Mouse (Mus musculus): ENCODE data around the gene Hmgb1. TPM values are rescaled to one million over a fixed set of nuclear protein-coding genes. Genes with fewer than 3 reads are reported as not detected.

Gene Hmgb1
- polyA plus RNA-seq, 1 experiment from 2014 or later: 2,008 TPM

GRCm38 (mm10) chr5:149080466-149080865 lies 103.8 kb downstream of the Hmgb1 start:
- peaks cover 11% of the 10 kb centered on the region; the same call in 1 of the 2 replicates for H3K4me1 ChIP-seq (ENCODE audit: insufficient read depth)
- H3K27me3 ChIP-seq (ENCODE audit: insufficient read depth, low read length): no peaks in the 10 kb centered on the region
- H3K27ac ChIP-seq (ENCODE audit: low read depth): no peak overlapping the region
- H3K9ac ChIP-seq: no peak overlapping the region
- no peaks in the 10 kb centered on the region for H3K36me3 ChIP-seq (ENCODE audit: insufficient read depth)
- no peak overlapping the region for H3K4me2 ChIP-seq
- TF ChIP-seq CTCF (IDR thresholded peaks at IDR 0.05; ENCODE audit: low read depth): no peak
- H3K4me3 ChIP-seq (ENCODE audit: low read depth, low read length): no peak overlapping the region
- H3K9me3 ChIP-seq (ENCODE audit: low read depth, low read length): no peaks in the 10 kb centered on the region
- ATAC-seq (ENCODE audit: insufficient read depth): no peak
- no peak for DNase-seq
- WGBS: 91% methylated on average over 8 of the region's 8 CpGs

GRCm38 (mm10) chr5:149079758-149080150 lies 104.5 kb downstream of the Hmgb1 start:
- no peak for TF ChIP-seq CTCF (IDR thresholded peaks at IDR 0.05; ENCODE audit: low read depth)
- 49% methylated on average over 7 of the region's 7 CpGs for WGBS
- Histone ChIP-seq H3K27me3 (ENCODE audit: insufficient read depth, low read length) (no peaks in the 10 kb centered on the region), H3K4me3 (ENCODE audit: low read depth, low read length) (no peak overlapping the region), H3K9me3 (ENCODE audit: low read depth, low read length) (no peaks in the 10 kb centered on the region), H3K9ac (no peak overlapping the region), H3K27ac (ENCODE audit: low read depth) (no peak overlapping the region), H3K4me2 (peak overlapping the region; percentile 41), H3K36me3 (ENCODE audit: insufficient read depth) (no peaks in the 10 kb centered on the region), H3K4me1 (ENCODE audit: insufficient read depth) (peaks cover 11% of the 10 kb centered on the region; the same call in 1 of the 2 replicates)
- DNase-seq: no peak
- ATAC-seq (ENCODE audit: insufficient read depth): no peak

DNA sequence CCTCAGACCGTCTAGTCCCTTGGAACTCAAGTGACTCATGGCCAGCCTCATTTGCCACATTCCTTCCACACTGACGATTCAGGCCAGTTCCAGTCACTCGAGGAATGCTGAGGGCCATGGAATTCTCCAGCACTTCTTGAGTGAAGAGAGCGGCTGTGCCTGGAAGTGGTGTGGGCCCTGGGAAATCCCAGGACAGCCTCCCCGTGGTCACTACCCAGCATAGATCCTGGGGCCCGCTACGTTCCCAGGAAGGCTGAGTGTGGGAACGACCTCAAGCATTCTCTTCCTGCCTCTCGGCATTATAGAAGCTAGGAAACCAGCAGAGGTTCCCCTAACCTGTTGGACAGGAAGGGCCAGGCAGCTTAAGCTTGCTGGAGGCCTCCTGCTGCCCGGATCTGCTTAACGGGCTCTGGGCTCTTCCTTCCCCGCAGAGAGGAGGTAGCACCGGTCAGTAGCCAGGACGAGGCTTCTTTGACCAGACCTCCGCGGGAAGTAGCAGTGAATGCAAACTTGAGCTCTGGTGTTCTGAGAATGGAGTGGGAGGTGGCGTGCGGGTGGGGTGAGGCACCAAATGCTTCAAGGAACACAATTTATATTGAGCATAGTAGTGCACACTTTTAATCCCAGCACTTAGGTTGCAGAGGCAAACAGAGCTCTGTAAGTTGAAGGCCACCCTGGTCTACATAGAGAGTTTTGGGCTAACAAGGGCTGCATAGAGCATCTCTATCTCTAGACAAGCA lies 105.1 kb downstream of the Hmgb1 start:
- WGBS: 11% methylated on average over 18 of the region's 18 CpGs
- Histone ChIP-seq H3K4me1 (ENCODE audit: insufficient read depth) (peaks cover 11% of the 10 kb centered on the region; the same call in 1 of the 2 replicates), H3K36me3 (ENCODE audit: insufficient read depth) (no peaks in the 10 kb centered on the region), H3K27me3 (ENCODE audit: insufficient read depth, low read length) (no peaks in the 10 kb centered on the region), H3K9me3 (ENCODE audit: low read depth, low read length) (no peaks in the 10 kb centered on the region), H3K9ac (no peak overlapping the region), H3K4me2 (peak overlapping the region; percentile 41), H3K4me3 (ENCODE audit: low read depth, low read length) (no peak overlapping the region), H3K27ac (ENCODE audit: low read depth) (peak overlapping the region; percentile 75; the same call in 1 of the 2 replicates)
- ATAC-seq (ENCODE audit: insufficient read depth) (peak; percentile 73; the same call in 1 of the 2 replicates), DNase-seq (peak; percentile 62)
- TF ChIP-seq CTCF (IDR thresholded peaks at IDR 0.05; ENCODE audit: low read depth): no peak; the same call in 1 of the 2 replicates

DNA sequence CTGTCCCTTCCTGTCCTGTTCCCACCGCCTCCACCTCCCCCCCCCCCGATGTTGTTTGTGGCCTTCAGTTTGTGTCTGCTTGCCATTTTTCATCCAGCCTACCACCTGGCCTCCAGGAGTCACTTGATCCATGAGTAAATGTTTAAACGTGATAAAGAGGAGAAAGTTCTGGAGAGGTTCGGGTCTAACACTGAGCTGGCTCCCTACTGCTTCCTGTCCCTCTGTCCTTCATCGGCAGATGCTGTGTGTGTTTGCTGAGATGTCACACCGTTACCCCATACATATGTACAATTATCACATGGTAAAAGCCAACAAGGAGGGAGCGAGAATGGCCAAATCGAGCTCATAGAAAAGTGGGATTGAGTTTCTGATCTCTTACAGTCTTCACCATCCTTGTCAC lies 107.2 kb downstream of the Hmgb1 start:
- Histone ChIP-seq H3K36me3 (ENCODE audit: insufficient read depth) (no peaks in the 10 kb centered on the region), H3K4me1 (ENCODE audit: insufficient read depth) (peaks cover 11% of the 10 kb centered on the region; the same call in 1 of the 2 replicates), H3K27ac (ENCODE audit: low read depth) (no peak overlapping the region), H3K9me3 (ENCODE audit: low read depth, low read length) (no peaks in the 10 kb centered on the region), H3K27me3 (ENCODE audit: insufficient read depth, low read length) (no peaks in the 10 kb centered on the region), H3K4me2 (no peak overlapping the region), H3K9ac (no peak overlapping the region), H3K4me3 (ENCODE audit: low read depth, low read length) (no peak overlapping the region)
- ATAC-seq (ENCODE audit: insufficient read depth) (no peak), DNase-seq (no peak)
- no peak for TF ChIP-seq CTCF (IDR thresholded peaks at IDR 0.05; ENCODE audit: low read depth)
- 64% methylated on average over 8 of the region's 8 CpGs for WGBS

DNA sequence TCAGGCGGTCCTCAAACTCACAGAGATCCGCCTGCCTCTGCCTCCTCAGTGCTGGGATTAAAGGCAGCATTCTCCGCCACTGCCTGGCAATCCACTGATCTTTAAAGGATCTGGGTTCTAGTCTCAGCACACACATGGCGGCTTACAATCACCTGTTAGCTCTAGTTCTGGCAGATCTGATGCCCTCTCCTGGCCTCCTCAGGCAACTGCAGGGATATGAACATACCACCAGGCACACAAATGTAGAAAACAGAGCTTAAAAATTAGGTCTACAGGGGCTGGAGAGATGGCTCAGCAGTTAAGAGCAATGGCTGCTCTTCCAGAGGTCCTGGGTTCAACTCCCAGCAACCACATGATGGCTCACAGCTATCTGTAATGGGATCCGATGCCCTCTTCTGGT lies 112.7 kb downstream of the Hmgb1 start:
- H3K4me2 ChIP-seq: no peak overlapping the region
- H3K9ac ChIP-seq: no peak overlapping the region
- WGBS: 89% methylated on average over 5 of the region's 5 CpGs
- ATAC-seq (ENCODE audit: insufficient read depth): no peak
- no peak overlapping the region for H3K4me3 ChIP-seq (ENCODE audit: low read depth, low read length)
- DNase-seq: no peak
- TF ChIP-seq CTCF (IDR thresholded peaks at IDR 0.05; ENCODE audit: low read depth): 0 out of 2 replicates have a peak, but pooled peaks have one; percentile 30
- no peaks in the 10 kb centered on the region for H3K36me3 ChIP-seq (ENCODE audit: insufficient read depth)
- no peak overlapping the region for H3K27ac ChIP-seq (ENCODE audit: low read depth)
- no peaks in the 10 kb centered on the region for H3K9me3 ChIP-seq (ENCODE audit: low read depth, low read length)
- H3K27me3 ChIP-seq (ENCODE audit: insufficient read depth, low read length): no peaks in the 10 kb centered on the region
- H3K4me1 ChIP-seq (ENCODE audit: insufficient read depth): no peaks in the 10 kb centered on the region

DNA sequence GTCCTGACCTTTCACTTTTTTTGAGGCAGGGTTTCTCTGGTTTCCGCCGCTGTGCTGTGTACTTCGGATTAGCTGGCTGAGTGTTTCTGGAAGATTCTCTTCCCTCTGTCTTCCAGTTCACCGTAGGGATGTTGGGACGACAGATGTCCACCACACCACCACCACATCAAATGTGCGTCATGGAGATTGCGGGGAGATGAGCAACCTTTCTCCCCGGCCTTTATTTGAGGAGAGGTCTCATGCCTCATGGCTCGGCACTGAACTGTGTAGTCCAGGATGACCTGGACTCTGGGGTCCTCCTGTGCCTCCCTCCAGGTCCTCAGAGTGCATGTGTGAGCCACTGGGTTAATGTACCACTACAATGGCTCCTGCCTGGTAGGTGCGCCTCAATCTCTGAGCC lies 115.5 kb downstream of the Hmgb1 start:
- no peak for DNase-seq
- TF ChIP-seq CTCF (IDR thresholded peaks at IDR 0.05; ENCODE audit: low read depth): no peak
- no peak overlapping the region for H3K9ac ChIP-seq

DNA sequence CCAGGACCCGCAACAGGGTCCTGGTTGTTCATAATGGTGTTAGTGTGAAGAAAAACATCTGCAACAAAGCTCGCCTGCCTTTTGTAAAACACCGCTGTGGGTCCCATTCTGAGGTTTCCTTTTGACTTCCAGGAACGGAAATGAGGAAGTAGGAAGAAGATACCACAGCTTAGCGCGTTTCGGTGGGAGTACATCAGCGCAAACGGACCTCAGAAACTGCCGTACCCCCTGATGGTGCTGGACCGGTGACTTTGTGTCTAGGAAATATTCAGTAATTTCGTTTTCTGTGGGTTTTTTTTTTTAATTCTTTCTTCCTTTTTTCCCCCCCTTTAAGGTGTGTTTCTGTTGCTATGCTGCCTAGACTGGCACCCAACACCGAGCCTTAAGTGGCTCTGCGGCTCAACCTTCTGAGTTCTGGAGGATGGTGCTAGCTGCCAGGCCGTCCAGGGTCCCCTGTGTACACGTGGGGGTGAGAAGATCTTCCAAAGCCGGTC lies 116.0 kb downstream of the Hmgb1 start:
- no peak for ATAC-seq (ENCODE audit: insufficient read depth)
- Histone ChIP-seq H3K9ac (no peak overlapping the region), H3K27ac (ENCODE audit: low read depth) (no peak overlapping the region), H3K27me3 (ENCODE audit: insufficient read depth, low read length) (no peaks in the 10 kb centered on the region), H3K36me3 (ENCODE audit: insufficient read depth) (no peaks in the 10 kb centered on the region), H3K4me2 (no peak overlapping the region), H3K4me1 (ENCODE audit: insufficient read depth) (no peaks in the 10 kb centered on the region), H3K9me3 (ENCODE audit: low read depth, low read length) (no peaks in the 10 kb centered on the region), H3K4me3 (ENCODE audit: low read depth, low read length) (no peak overlapping the region)
- WGBS: 83% methylated on average over 17 of the region's 17 CpGs
- DNase-seq: no peak
- no peak for TF ChIP-seq CTCF (IDR thresholded peaks at IDR 0.05; ENCODE audit: low read depth)

More for the DNA sequence above, 115.5 kb downstream of the Hmgb1 start:
- Histone ChIP-seq H3K9me3 (ENCODE audit: low read depth, low read length) (no peaks in the 10 kb centered on the region), H3K36me3 (ENCODE audit: insufficient read depth) (no peaks in the 10 kb centered on the region), H3K27ac (ENCODE audit: low read depth) (no peak overlapping the region), H3K4me2 (no peak overlapping the region), H3K4me1 (ENCODE audit: insufficient read depth) (no peaks in the 10 kb centered on the region), H3K27me3 (ENCODE audit: insufficient read depth, low read length) (no peaks in the 10 kb centered on the region), H3K4me3 (ENCODE audit: low read depth, low read length) (no peak overlapping the region)
- WGBS: 87% methylated on average over 10 of the region's 10 CpGs
- no peak for ATAC-seq (ENCODE audit: insufficient read depth)

Measured in lung, embryonic 14.5 days (tissue).